Mouse (Mus musculus) stomach, embryonic 16.5 days (tissue): ENCODE measurements around the gene Entpd6. TPM values are rescaled to one million over a fixed set of nuclear protein-coding genes. Genes with fewer than 3 reads are reported as not detected.
A peak's percentile ranks its signal among the peaks of the same experiment; 100 is the strongest.

Experiments used
- ATAC-seq: fragments of 200-750 bp; cut with Nextera tagmentation; 2 replicates; pipeline ENCODE4 v1.8.0; 2017; ENCODE audit warnings: moderate number of reproducible peaks, moderate TSS enrichment; ENCODE audit not compliant: insufficient read depth, low FRiP score
- H3K27ac ChIP-seq: fragments of 300-500 bp; sonication (generic); 2 replicates; pipeline ENCODE4 v1.5.1; 2014; ENCODE audit warnings: low read length
- H3K27me3 ChIP-seq: fragments of 300-500 bp; sonication (generic); 2 replicates; pipeline ENCODE4 v1.6.1; 2014; ENCODE audit warnings: low read length, control low read depth, mixed read lengths; ENCODE audit not compliant: control insufficient read depth, insufficient read depth
- H3K36me3 ChIP-seq: fragments of 300-500 bp; sonication (generic); 2 replicates; pipeline ENCODE4 v1.6.1; 2014; ENCODE audit warnings: low read length; ENCODE audit not compliant: control insufficient read depth, insufficient read depth
- H3K4me1 ChIP-seq: fragments of 300-500 bp; sonication (generic); 2 replicates; pipeline ENCODE4 v1.6.1; 2014; ENCODE audit warnings: low read length, control low read depth, mixed read lengths; ENCODE audit not compliant: control insufficient read depth, insufficient read depth
- H3K4me2 ChIP-seq: fragments of 300-500 bp; sonication (generic); 2 replicates; pipeline ENCODE4 v1.6.1; 2014; ENCODE audit warnings: low read depth, low read length, mixed read lengths
- H3K4me3 ChIP-seq: fragments of 300-500 bp; sonication (generic); replicated peaks from 2 replicates; pipeline ENCODE4 v1.5.1; 2014; ENCODE audit warnings: mild to moderate bottlenecking, low read length
- H3K9ac ChIP-seq: fragments of 300-500 bp; sonication (generic); 2 replicates; pipeline ENCODE4 v1.6.1; 2014; ENCODE audit warnings: low read length
- H3K9me3 ChIP-seq: fragments of 300-500 bp; sonication (generic); replicated peaks from 2 replicates; pipeline ENCODE4 v1.6.1; 2016; ENCODE audit warnings: low read length, control low read depth; ENCODE audit not compliant: control insufficient read depth
- WGBS: fragments of 180-500 bp; shearing (Covaris S2); extraction: QIAGEN DNeasy Blood & Tissue Kit; methylation state at CpG from one replicate; pipeline ENCODE4 v1.1.7; 2014; 5-methylcytosine and 5-hydroxymethylcytosine counted together
- polyA plus RNA-seq: library from polyadenylated mRNA; unstranded; fragments of >200 nt; fragmentation: Nextera tagmentation; extraction: Ambion mirVana; gene quantifications from 2 replicates; pipeline ENCODE4 v1.2.1, GENCODE M21; 2015

The Entpd6 gene
- polyA plus RNA-seq, 1 experiment from 2014 or later = 29.7 TPM

DNA sequence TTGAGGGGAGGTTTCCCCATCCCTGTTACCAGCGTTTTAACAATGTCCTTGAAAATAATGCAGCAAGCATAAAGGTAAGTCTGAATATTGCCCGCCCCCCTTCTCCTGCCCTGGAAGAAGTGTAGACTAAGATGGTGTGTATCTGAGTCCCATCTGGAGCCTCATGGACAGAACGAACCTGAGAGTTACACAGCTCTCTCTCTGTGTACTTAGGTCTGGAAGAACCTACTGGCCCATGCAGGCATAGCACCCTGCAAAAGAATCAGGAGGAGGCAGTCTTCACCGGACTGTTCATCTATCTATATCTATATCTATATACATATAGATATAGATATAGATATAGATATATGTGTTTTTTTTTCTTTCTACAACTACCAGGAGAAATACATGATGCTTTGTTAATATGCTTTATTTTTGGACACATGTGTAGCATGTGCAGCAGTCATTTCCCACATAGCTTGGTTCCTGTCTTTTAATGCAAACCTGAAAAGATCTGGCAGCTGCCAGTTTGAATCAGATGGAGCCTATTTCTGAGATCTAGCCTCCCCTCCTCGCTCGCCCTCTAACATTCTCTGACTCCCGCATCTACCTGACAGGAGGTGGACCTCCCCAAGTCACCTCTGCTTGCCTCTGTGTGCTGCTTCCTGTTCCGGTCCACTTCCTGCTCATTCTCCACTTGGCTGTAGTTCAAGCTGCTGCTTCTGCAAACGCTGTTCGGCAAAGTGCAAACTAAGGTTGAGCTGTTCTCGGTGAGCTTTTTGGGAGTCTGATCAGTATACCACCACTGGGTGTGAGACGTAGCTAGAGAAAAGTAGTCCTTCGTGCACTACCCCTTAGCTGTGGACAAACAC lies 1.5 kb downstream of the Entpd6 start:
- peak overlapping the region; percentile 80; the same call in 1 of the 2 replicates for H3K9ac ChIP-seq
- H3K4me3 ChIP-seq = peak overlapping the region; percentile 54; the same call in 1 of the 2 replicates
- peaks cover 10% of the 10 kb centered on the region; the same call in 1 of the 2 replicates for H3K4me1 ChIP-seq
- no peaks in the 10 kb centered on the region for H3K36me3 ChIP-seq
- H3K9me3 ChIP-seq = no peaks in the 10 kb centered on the region
- 59% methylated on average over 13 of the region's 13 CpGs for WGBS
- H3K27me3 ChIP-seq = 0 out of 2 replicates have a peak, but pooled peaks cover 3% of the 10 kb centered on the region
- no peak for ATAC-seq
- H3K27ac ChIP-seq = 0 out of 2 replicates have a peak overlapping the region, but pooled peaks have one; percentile 1
- peak overlapping the region; percentile 88 for H3K4me2 ChIP-seq

DNA sequence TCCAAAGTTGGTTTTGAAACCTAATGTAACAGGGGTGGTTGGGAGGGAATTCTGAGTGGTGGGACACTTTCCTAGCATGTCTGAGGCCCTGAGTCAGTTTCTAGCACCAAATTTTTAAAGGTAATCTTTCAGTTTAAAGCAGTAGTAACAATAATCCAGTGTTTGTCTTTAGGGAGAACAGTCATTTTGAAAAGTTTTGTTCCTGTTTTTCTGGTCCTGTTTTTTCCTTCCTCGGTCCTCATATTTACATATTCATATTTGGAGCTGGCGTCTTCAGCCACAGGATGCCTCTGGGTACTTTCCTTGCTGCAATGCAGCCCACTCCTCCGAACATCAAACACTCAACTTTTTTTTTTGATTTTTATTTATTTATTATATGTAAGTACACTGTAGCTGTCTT lies 6.2 kb downstream of the Entpd6 start:
- Histone ChIP-seq H3K27ac (no peak overlapping the region), H3K4me2 (no peak overlapping the region), H3K4me1 (0 out of 2 replicates have a peak, but pooled peaks cover 5% of the 10 kb centered on the region), H3K36me3 (peaks cover 6% of the 10 kb centered on the region; the same call in 1 of the 2 replicates), H3K4me3 (no peak overlapping the region), H3K9ac (no peak overlapping the region), H3K27me3 (no peaks in the 10 kb centered on the region), H3K9me3 (no peaks in the 10 kb centered on the region)
- ATAC-seq = no peak
- 85% methylated on average over 3 of the region's 3 CpGs for WGBS

- Histone ChIP-seq H3K27ac (no peak overlapping the region), H3K36me3 (peaks cover 15% of the 10 kb centered on the region), H3K4me1 (no peaks in the 10 kb centered on the region), H3K9ac (no peak overlapping the region), H3K27me3 (no peaks in the 10 kb centered on the region), H3K9me3 (peaks cover 3% of the 10 kb centered on the region; the same call in 1 of the 2 replicates), H3K4me2 (no peak overlapping the region), H3K4me3 (no peak overlapping the region)
- 79% methylated on average over 7 of the region's 7 CpGs for WGBS
- ATAC-seq = no peak
Measured at GRCm38 (mm10) chr2:150761476-150761875, 12.6 kb downstream of the Entpd6 start.

GRCm38 (mm10) chr2:150765619-150766018 lies 16.8 kb downstream of the Entpd6 start:
- WGBS = 61% methylated on average over 2 of the region's 2 CpGs
- Histone ChIP-seq H3K4me3 (no peak overlapping the region), H3K36me3 (peaks cover 3% of the 10 kb centered on the region), H3K4me1 (peaks cover 10% of the 10 kb centered on the region), H3K27ac (no peak overlapping the region), H3K27me3 (no peaks in the 10 kb centered on the region), H3K9me3 (peaks cover under 1% of the 10 kb centered on the region; the same call in 1 of the 2 replicates), H3K9ac (no peak overlapping the region), H3K4me2 (no peak overlapping the region)
- ATAC-seq = no peak

- H3K27ac ChIP-seq = no peak overlapping the region
- ATAC-seq = no peak
- H3K4me2 ChIP-seq = no peak overlapping the region
Measured at GRCm38 (mm10) chr2:150766083-150766862, 17.4 kb downstream of the Entpd6 start.

GRCm38 (mm10) chr2:150768678-150769077 lies 19.8 kb downstream of the Entpd6 start:
- H3K9ac ChIP-seq = no peak overlapping the region
- H3K4me3 ChIP-seq = no peak overlapping the region
- no peak overlapping the region for H3K4me2 ChIP-seq
- ATAC-seq = no peak
- H3K36me3 ChIP-seq = no peaks in the 10 kb centered on the region
- H3K9me3 ChIP-seq = no peaks in the 10 kb centered on the region
- peaks cover 21% of the 10 kb centered on the region for H3K4me1 ChIP-seq
- no peaks in the 10 kb centered on the region for H3K27me3 ChIP-seq
- H3K27ac ChIP-seq = peak overlapping the region; percentile 7
- WGBS = 79% methylated on average over 1 of the region's 1 CpGs

More at GRCm38 (mm10) chr2:150766083-150766862, 17.4 kb downstream of the Entpd6 start:
- Histone ChIP-seq H3K4me1 (peaks cover 16% of the 10 kb centered on the region), H3K9me3 (no peaks in the 10 kb centered on the region), H3K4me3 (no peak overlapping the region), H3K36me3 (no peaks in the 10 kb centered on the region; the same call in 1 of the 2 replicates), H3K9ac (no peak overlapping the region), H3K27me3 (no peaks in the 10 kb centered on the region)
- 78% methylated on average over 4 of the region's 4 CpGs for WGBS

DNA sequence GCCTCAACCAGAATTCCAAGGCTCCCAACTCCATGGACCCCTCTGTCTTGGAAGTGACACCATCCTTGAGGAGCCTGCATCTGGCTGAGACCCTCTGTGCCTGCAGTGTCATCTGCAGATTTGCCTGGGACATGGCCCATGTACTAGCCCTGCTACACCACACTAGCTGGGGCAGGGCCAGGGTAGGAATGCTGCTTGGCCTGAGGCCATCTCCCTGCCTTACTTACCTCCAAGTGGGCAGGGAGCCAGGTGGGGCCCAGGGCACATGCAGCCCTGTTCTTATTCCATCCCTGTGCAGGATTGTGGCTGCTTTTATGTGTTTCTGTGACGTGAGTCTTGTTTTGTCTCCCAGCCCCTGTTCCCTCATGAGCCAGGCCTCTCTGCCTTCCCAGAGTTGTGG lies 21.9 kb downstream of the Entpd6 start:
- Histone ChIP-seq H3K4me2 (no peak overlapping the region), H3K27ac (peak overlapping the region; percentile 86), H3K27me3 (no peaks in the 10 kb centered on the region), H3K4me1 (peaks cover 26% of the 10 kb centered on the region), H3K4me3 (no peak overlapping the region), H3K36me3 (no peaks in the 10 kb centered on the region), H3K9ac (peak overlapping the region; percentile 23; the same call in 1 of the 2 replicates), H3K9me3 (no peaks in the 10 kb centered on the region)
- peak; percentile 87 for ATAC-seq
- 29% methylated on average over 1 of the region's 1 CpGs for WGBS

DNA sequence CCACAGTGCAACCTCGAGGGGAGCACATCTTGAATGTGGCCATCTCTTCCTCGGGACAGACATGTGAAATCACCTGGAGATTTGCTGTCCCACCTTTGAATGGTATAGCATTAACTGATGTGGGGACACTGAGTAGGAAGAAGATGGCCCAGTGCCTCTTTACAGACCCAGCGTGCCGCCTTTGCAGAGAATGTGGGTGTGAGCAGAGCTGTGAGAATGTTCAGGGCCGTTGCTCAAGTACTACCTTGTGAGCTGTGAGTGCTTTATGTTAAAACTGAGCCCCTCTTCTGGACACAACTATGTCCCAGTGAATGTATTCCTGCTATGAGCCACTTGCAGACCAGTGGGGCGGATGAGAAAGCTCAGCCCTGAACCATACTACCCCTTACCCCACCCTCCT lies 22.3 kb downstream of the Entpd6 start:
- 69% methylated on average over 6 of the region's 6 CpGs for WGBS
- Histone ChIP-seq H3K9me3 (no peaks in the 10 kb centered on the region), H3K27ac (peak overlapping the region; percentile 86), H3K4me1 (peaks cover 29% of the 10 kb centered on the region), H3K4me2 (no peak overlapping the region), H3K27me3 (no peaks in the 10 kb centered on the region), H3K9ac (peak overlapping the region; percentile 23; the same call in 1 of the 2 replicates), H3K36me3 (no peaks in the 10 kb centered on the region), H3K4me3 (no peak overlapping the region)
- ATAC-seq = no peak

- Histone ChIP-seq H3K36me3 (no peaks in the 10 kb centered on the region), H3K9me3 (no peaks in the 10 kb centered on the region), H3K4me2 (no peak overlapping the region), H3K9ac (no peak overlapping the region), H3K27me3 (no peaks in the 10 kb centered on the region), H3K27ac (no peak overlapping the region), H3K4me1 (peaks cover 29% of the 10 kb centered on the region), H3K4me3 (no peak overlapping the region)
- 74% methylated on average over 8 of the region's 8 CpGs for WGBS
- no peak for ATAC-seq
Measured at GRCm38 (mm10) chr2:150771996-150772395, 23.2 kb downstream of the Entpd6 start.
